28 mouse cellular contexts compared by ENCODE assay signal in the genomic region with DNA sequence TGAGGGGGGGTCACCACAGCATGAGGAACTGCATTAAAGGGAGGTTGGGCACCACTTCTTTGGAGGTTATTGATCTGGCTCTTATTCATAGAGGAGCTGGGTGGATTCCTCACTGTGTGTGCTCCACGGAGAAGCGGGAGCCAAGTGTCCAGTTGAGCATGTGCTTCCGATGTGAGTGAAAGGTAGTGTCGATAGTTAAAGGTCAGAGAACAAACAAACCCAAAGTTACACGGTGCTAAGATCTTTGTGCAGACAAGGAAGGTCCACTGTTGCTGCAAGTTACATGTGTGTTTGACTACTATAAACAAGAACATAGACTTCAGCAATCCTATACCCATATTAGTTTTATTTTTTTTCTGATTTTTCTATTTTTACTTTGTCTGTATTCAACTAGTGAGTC.
"Had no signal": no experiment of that assay in that cellular context is flagged by ENCODE, and none has a peak within 500 bp of the region (broad histone marks: within the 10 kb centered on the region; RNA-seq: fewer than 3 reads in every experiment).

No protein-coding gene starts in this region.

- H3K27me3 ChIP-seq: embryonic facial prominence, embryonic 12.5 days; embryonic facial prominence, embryonic 13.5 days; embryonic facial prominence, embryonic 15.5 days; forebrain, embryonic 12.5 days; forebrain, embryonic 13.5 days; forebrain, embryonic 15.5 days had no signal

- H3K27ac ChIP-seq: embryonic facial prominence, embryonic 10.5 days; embryonic facial prominence, embryonic 12.5 days; embryonic facial prominence, embryonic 13.5 days; embryonic facial prominence, embryonic 15.5 days; forebrain, embryonic 10.5 days; forebrain, embryonic 12.5 days; forebrain, embryonic 13.5 days; forebrain, embryonic 15.5 days; gastrocnemius, adult 2 months had no signal

- DNase-seq: cerebellum, adult 2 months; cerebellum, adult 8-10 months; cerebellum, adult 9-10 months; cerebellum, adult 9-11 months; cerebellum, postnatal 10 days; cerebellum, postnatal 14 days; cerebellum, postnatal 25 days; cerebellum, postnatal 36 days; embryo, embryonic 11 days; forebrain, postnatal 0 days; gastrocnemius, adult 2 months; gastrocnemius, postnatal 10 days; gastrocnemius, postnatal 14 days; gastrocnemius, postnatal 25 days; gastrocnemius, postnatal 36 days; heart, adult 11 months; heart, adult 18-20 months had no signal

- H3K4me1 ChIP-seq: embryonic facial prominence, embryonic 10.5 days; embryonic facial prominence, embryonic 12.5 days; embryonic facial prominence, embryonic 13.5 days; forebrain, embryonic 12.5 days; forebrain, embryonic 13.5 days; forebrain, embryonic 15.5 days had no signal

- H3K36me3 ChIP-seq: embryonic facial prominence, embryonic 10.5 days; embryonic facial prominence, embryonic 12.5 days; embryonic facial prominence, embryonic 13.5 days; embryonic facial prominence, embryonic 15.5 days; forebrain, embryonic 10.5 days; forebrain, embryonic 12.5 days; forebrain, embryonic 15.5 days had no signal

- H3K4me3 ChIP-seq: embryonic facial prominence, embryonic 10.5 days; embryonic facial prominence, embryonic 12.5 days; embryonic facial prominence, embryonic 13.5 days; embryonic facial prominence, embryonic 15.5 days; erythroblast, embryonic 14.5 days; forebrain, embryonic 10.5 days; forebrain, embryonic 12.5 days; forebrain, embryonic 13.5 days; forebrain, embryonic 15.5 days; gastrocnemius, adult 2 months had no signal

- H3K9ac ChIP-seq: embryonic facial prominence, embryonic 12.5 days; embryonic facial prominence, embryonic 13.5 days; embryonic facial prominence, embryonic 15.5 days; forebrain, embryonic 12.5 days; forebrain, embryonic 13.5 days; forebrain, embryonic 15.5 days; forebrain, postnatal 0 days had no signal

- H3K4me2 ChIP-seq: embryonic facial prominence, embryonic 12.5 days; embryonic facial prominence, embryonic 13.5 days; embryonic facial prominence, embryonic 15.5 days; forebrain, embryonic 12.5 days; forebrain, embryonic 13.5 days; forebrain, embryonic 15.5 days had no signal

- ATAC-seq: forebrain, embryonic 13.5 days; forebrain, embryonic 14.5 days; forebrain, embryonic 15.5 days; forebrain, embryonic 16.5 days; forebrain, postnatal 0 days had no signal

- H3K9me3 ChIP-seq: embryonic facial prominence, embryonic 10.5 days; embryonic facial prominence, embryonic 12.5 days; embryonic facial prominence, embryonic 13.5 days; embryonic facial prominence, embryonic 15.5 days; forebrain, embryonic 10.5 days; forebrain, embryonic 12.5 days; forebrain, embryonic 13.5 days; forebrain, embryonic 15.5 days had no signal
